Mouse (Mus musculus) intestine, embryonic 14.5 days (tissue): ENCODE measurements around the gene Spats2. TPM values are rescaled to one million over a fixed set of nuclear protein-coding genes. Genes with fewer than 3 reads are reported as not detected.

ENCODE experiments used
- ATAC-seq: fragments of 200-750 bp; cut with Nextera tagmentation; replicated peaks from 2 replicates; pipeline ENCODE4 v1.8.0; 2017; ENCODE audit warnings: low read depth, moderate number of reproducible peaks, moderate TSS enrichment, moderate library complexity; ENCODE audit not compliant: low FRiP score, low TSS enrichment
- DNase-seq: peaks from one replicate; pipeline ENCODE4 v3.0.0-alpha.2; 2018; ENCODE audit warnings: low spot score
- H3K27ac ChIP-seq: fragments of 300-500 bp; sonication (generic); 2 replicates; pipeline ENCODE4 v1.5.1; 2014; ENCODE audit warnings: low read depth, mild to moderate bottlenecking, control low read depth
- H3K27me3 ChIP-seq: fragments of 300-500 bp; sonication (generic); replicated peaks from 2 replicates; pipeline ENCODE4 v1.6.1; 2014; ENCODE audit warnings: low read length, control low read depth; ENCODE audit not compliant: control insufficient read depth, insufficient read depth
- H3K36me3 ChIP-seq: fragments of 300-500 bp; sonication (generic); 2 replicates; pipeline ENCODE4 v1.6.1; 2014; ENCODE audit warnings: low read length, control low read depth; ENCODE audit not compliant: control insufficient read depth, insufficient read depth
- H3K4me1 ChIP-seq: fragments of 300-500 bp; sonication (generic); replicated peaks from 2 replicates; pipeline ENCODE4 v1.6.1; 2014; ENCODE audit warnings: low read length, control low read depth, mixed read lengths; ENCODE audit not compliant: control insufficient read depth, insufficient read depth
- H3K4me2 ChIP-seq: fragments of 300-500 bp; sonication (generic); 2 replicates; pipeline ENCODE4 v1.6.1; 2014; ENCODE audit warnings: low read length
- H3K4me3 ChIP-seq: fragments of 300-500 bp; sonication (generic); 2 replicates; pipeline ENCODE4 v1.5.1; 2014; ENCODE audit warnings: low read depth, low read length, control low read depth, mixed read lengths
- H3K9ac ChIP-seq: fragments of 300-500 bp; sonication (generic); 2 replicates; pipeline ENCODE4 v1.6.1; 2014; ENCODE audit warnings: mild to moderate bottlenecking, low read length
- H3K9me3 ChIP-seq: fragments of 300-500 bp; sonication (generic); 2 replicates; pipeline ENCODE4 v1.6.1; 2016; ENCODE audit warnings: low read length, control low read depth; ENCODE audit not compliant: control insufficient read depth
- WGBS: fragments of 180-500 bp; shearing (Covaris S2); extraction: QIAGEN DNeasy Blood & Tissue Kit; methylation state at CpG from one replicate; pipeline ENCODE4 v1.1.7; 2014; 5-methylcytosine and 5-hydroxymethylcytosine counted together
- polyA plus RNA-seq: library from polyadenylated mRNA; unstranded; fragments of >200 nt; fragmentation: Nextera tagmentation; extraction: Ambion mirVana; gene quantifications from 2 replicates; pipeline ENCODE4 v1.2.1, GENCODE M21; 2014

Gene Spats2
- polyA plus RNA-seq, 1 experiment from 2014 or later = 38.4 TPM

DNA sequence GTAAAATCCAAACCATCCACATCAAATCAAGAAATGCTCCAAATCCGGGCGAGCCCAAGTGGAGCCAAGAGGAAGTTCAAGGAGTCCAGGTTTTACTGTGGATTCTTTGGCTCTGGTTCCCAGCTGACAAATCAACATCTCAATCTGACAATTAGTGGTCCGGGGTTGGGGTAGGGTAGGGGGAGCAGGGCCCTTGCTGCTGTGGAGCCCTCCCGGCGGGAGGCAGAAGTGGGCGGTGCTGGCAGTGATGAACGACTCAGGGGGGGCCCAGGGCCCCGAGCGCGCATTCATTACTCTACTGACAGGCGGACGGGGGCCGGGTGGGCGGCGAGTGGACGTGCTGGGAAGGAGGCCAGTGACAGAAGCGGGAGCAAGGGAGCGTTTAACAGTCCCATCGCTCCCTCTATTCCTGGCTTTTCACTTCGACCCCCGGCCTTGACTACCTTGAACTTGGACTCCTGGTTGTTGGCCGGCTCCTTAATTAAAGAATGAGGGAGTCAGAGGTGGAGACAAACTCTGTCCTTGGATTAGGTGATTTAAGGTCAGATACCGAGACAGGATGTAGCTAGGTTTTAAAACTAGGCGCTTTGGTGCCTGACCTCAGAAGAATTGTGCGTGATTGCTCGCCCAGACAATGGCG, 31.0 kb upstream of the Spats2 start:
- no peaks in the 10 kb centered on the region for H3K36me3 ChIP-seq
- no peak overlapping the region; the same call in 1 of the 2 replicates for H3K4me3 ChIP-seq
- no peak for DNase-seq
- H3K27ac ChIP-seq = no peak overlapping the region
- no peak for ATAC-seq
- WGBS = 1% methylated on average over 27 of the region's 27 CpGs
- H3K9ac ChIP-seq = no peak overlapping the region
- H3K4me1 ChIP-seq = peaks cover 22% of the 10 kb centered on the region
- no peaks in the 10 kb centered on the region for H3K9me3 ChIP-seq
- H3K4me2 ChIP-seq = 0 out of 2 replicates have a peak overlapping the region, but pooled peaks have one; percentile 8
- H3K27me3 ChIP-seq = peaks cover 97% of the 10 kb centered on the region

DNA sequence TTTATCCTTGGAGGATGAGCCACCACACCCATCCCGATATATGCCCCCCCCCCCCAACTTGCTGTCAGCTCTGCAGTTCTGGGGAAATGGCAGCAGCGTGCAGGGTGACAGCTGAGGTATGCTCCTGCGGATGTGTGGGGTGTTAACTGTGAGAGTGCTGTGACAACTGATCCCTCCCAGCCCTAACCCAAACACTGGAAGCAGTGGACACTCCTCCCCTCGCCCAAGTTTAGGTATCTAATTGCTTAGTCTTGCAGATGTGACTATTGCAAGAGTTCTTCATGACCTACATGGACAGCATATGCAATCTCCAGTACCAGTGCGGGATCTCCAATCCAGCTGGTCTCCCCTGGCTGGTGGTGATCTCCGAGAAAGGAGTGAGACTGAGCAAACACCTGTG, 30.4 kb upstream of the Spats2 start:
- Histone ChIP-seq H3K27ac (no peak overlapping the region), H3K9me3 (no peaks in the 10 kb centered on the region), H3K27me3 (peaks cover 94% of the 10 kb centered on the region), H3K36me3 (no peaks in the 10 kb centered on the region), H3K4me1 (peaks cover 22% of the 10 kb centered on the region), H3K4me2 (no peak overlapping the region), H3K4me3 (no peak overlapping the region), H3K9ac (no peak overlapping the region)
- ATAC-seq = no peak
- 7% methylated on average over 6 of the region's 6 CpGs for WGBS
- DNase-seq = no peak

DNA sequence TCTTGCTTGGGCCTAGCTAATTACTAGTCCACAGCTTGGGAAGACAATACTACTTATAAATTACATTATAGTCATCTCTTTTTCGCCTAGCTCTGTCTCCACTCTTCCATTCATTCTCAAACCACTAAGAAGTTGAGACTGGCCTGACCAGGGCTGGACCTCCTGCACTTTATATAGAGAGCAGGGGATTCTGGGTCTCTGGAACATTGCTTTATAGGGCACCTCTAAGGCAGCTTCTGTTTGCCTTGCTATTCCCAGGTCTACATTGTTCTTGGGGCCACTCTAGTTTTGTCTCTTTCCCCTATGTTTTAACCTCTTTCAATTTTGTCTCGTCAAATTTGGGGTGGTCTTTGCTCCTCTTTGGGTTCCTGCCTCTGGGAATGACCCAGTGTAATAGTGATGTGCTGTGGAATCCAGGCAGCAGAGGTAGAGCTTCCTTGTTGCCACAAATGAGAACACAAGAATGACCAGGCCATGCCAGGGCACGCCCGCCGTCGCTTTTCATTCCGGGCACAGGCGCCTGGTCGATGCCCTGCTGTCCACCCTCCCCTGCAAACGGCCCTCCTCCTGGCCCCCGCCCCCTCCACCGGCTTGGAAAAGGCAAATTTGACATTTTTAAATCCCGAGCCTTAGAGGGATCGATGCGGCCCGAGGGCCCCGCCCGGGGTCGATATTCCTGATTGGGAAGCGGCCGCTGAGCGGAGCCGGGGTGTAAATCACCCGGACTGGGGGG, 29.5 kb upstream of the Spats2 start:
- DNase-seq (no peak), ATAC-seq (no peak)
- 3% methylated on average over 24 of the region's 24 CpGs for WGBS
- Histone ChIP-seq H3K36me3 (no peaks in the 10 kb centered on the region), H3K4me2 (peak overlapping the region; percentile 60), H3K27me3 (peaks cover 86% of the 10 kb centered on the region), H3K4me3 (peak overlapping the region; percentile 35), H3K9ac (no peak overlapping the region), H3K9me3 (no peaks in the 10 kb centered on the region), H3K4me1 (peaks cover 22% of the 10 kb centered on the region), H3K27ac (no peak overlapping the region)

DNA sequence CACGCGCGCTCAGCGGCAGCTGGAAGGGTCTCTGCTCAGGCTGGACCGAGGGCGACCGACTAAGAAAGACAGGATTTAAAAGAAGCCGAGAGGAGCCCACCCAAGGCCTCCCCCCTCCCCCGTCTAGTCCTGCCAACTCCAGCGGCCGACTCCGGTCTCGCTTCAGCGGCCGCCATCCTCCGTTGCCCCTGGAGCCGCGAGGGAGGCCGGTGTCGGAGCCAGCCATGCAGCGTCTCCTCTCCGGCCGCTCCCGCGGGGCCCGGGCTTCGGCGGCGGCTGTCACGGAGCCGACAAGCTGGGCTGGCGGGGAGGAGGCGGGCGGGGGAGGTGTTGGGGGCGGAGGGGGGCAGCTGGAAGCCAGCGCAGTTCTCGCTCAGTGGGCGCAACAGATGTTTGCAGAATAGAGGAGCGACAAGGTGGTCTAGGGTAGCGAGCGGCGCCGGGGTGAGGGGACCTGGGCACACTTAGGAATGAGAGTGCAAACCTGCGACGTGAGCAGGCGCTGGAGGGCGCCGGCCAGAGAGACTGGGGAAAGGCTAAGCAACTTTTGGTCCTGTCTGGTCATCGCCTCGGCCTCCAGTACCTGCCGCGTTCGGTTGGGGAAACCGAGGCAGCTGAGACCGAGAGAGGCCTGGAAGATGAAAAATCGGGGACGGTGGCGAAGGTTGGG, 28.8 kb upstream of the Spats2 start:
- H3K27ac ChIP-seq = no peak overlapping the region
- peak overlapping the region; percentile 35 for H3K4me3 ChIP-seq
- no peak for ATAC-seq
- no peak overlapping the region for H3K9ac ChIP-seq
- H3K27me3 ChIP-seq = peaks cover 78% of the 10 kb centered on the region
- H3K36me3 ChIP-seq = no peaks in the 10 kb centered on the region
- H3K4me1 ChIP-seq = peaks cover 22% of the 10 kb centered on the region
- under 1% methylated on average over 45 of the region's 58 CpGs for WGBS
- peak overlapping the region; percentile 60 for H3K4me2 ChIP-seq
- H3K9me3 ChIP-seq = no peaks in the 10 kb centered on the region
- peak; percentile 81 for DNase-seq

DNA sequence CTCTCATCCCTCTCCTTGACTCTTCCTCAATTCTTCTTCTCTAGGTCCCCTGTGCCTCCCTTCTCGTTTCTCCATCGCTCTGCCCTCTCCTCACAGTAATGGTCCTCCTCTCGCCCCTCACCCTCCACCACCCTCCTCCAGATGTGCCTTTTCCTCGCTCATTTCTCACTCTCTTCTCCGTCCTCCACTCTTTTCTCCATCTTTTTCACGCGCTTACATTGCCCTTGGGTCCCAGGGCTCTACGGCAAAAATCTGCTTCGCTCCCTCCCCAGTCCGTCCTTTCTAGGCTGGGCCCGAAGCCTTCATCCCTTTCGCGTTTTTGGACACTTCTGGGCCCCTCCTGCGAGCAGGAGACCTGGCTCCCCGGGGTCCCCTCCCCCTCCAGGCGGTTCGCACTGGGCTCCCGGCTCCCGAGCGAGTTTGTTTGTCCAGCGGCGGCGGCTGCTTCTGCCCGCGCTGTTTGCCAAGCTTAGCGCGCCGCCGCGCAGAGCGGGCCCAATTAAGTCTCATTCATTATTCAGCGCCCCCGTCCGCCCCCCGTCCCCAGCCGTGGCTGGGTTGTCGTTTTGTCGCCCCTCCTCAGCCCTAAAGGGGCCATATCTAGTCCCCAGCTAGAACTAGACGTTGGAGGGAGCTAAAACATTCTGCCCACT, 27.8 kb upstream of the Spats2 start:
- no peak for ATAC-seq
- Histone ChIP-seq H3K36me3 (no peaks in the 10 kb centered on the region), H3K4me2 (peak overlapping the region; percentile 60), H3K9me3 (no peaks in the 10 kb centered on the region), H3K4me3 (peak overlapping the region; percentile 25), H3K4me1 (peaks cover 22% of the 10 kb centered on the region), H3K9ac (no peak overlapping the region), H3K27me3 (peaks cover 68% of the 10 kb centered on the region), H3K27ac (no peak overlapping the region)
- WGBS = under 1% methylated on average over 39 of the region's 39 CpGs
- peak; percentile 71 for DNase-seq

DNA sequence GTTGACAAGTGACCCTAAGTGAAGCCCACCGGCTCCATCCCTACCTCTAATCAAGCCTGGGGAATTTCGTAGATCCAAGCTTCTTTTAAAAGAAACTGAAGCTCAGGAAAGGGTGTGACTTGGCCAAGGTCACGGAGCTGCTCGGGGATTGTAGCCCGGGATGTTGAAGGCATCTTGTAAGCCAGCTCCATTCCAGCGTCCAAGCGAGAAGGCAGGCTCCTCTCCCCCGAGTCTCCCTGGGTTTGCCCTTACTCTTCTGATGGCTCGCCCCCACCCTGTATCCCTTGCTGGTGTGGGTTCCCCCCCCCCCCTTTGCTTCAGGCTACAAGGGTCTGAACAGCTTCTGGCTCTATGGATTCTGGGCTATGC, 27.2 kb upstream of the Spats2 start:
- Histone ChIP-seq H3K36me3 (no peaks in the 10 kb centered on the region), H3K27me3 (peaks cover 63% of the 10 kb centered on the region), H3K4me2 (peak overlapping the region; percentile 60), H3K9ac (no peak overlapping the region), H3K9me3 (no peaks in the 10 kb centered on the region), H3K4me3 (peak overlapping the region; percentile 25), H3K27ac (no peak overlapping the region), H3K4me1 (peaks cover 22% of the 10 kb centered on the region)
- peak; percentile 17; the same call in 1 of the 2 replicates for ATAC-seq
- DNase-seq = peak; percentile 78
- WGBS = under 1% methylated on average over 9 of the region's 9 CpGs

DNA sequence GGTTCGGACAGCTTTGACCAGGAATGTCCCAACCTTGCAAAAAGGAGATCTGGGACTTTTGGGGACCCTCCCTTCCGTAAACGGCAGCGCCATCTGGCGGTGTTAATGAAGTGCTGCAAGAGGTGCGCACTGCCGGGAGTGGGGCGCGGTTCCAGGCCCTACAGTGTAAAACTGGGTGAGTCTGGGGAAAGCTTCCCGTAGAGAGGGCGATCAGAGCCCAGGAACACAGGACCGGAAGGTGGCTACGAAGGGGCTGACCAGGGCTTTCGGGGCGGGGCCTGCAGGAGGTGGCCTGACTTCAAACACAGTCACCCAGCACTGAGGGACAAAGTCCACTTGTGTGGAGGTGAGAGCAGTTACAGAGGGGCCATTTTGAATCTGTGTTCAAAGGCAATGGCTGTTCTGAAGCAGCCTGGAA, 26.6 kb upstream of the Spats2 start:
- peak overlapping the region; percentile 60 for H3K4me2 ChIP-seq
- peaks cover 22% of the 10 kb centered on the region for H3K4me1 ChIP-seq
- H3K36me3 ChIP-seq = no peaks in the 10 kb centered on the region
- 3% methylated on average over 15 of the region's 15 CpGs for WGBS
- peak; percentile 88 for DNase-seq
- H3K27ac ChIP-seq = peak overlapping the region; percentile 71
- H3K9ac ChIP-seq = peak overlapping the region; percentile 23; the same call in 1 of the 2 replicates
- H3K27me3 ChIP-seq = peaks cover 58% of the 10 kb centered on the region
- H3K4me3 ChIP-seq = peak overlapping the region; percentile 15; the same call in 1 of the 2 replicates
- no peaks in the 10 kb centered on the region for H3K9me3 ChIP-seq
- peak; percentile 88 for ATAC-seq

DNA sequence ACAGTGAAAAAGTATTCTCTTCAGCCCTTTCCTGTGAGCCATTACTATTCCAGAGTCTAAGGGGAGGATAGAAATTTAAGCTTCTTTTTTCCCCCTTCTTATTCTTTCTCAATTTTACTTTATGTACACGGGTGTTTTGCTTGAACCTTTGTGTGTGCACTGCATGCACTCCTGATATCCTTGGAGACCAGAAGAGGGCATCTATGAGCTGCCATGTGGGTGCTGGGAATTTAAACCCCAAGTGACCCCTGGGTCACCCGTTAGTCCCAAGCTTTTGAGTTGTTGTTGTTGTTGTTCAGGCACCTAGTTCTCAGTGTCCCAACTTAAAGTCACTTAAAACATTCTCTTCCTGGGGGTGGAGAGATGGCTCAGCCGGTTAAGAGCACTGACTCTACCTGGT, 25.7 kb upstream of the Spats2 start:
- 53% methylated on average over 3 of the region's 3 CpGs for WGBS
- H3K9ac ChIP-seq = peak overlapping the region; percentile 23; the same call in 1 of the 2 replicates
- peak overlapping the region; percentile 10; the same call in 1 of the 2 replicates for H3K4me3 ChIP-seq
- no peak overlapping the region for H3K27ac ChIP-seq
- no peak for DNase-seq
- ATAC-seq = no peak
- peaks cover 17% of the 10 kb centered on the region for H3K4me1 ChIP-seq
- H3K36me3 ChIP-seq = no peaks in the 10 kb centered on the region
- peaks cover 51% of the 10 kb centered on the region for H3K27me3 ChIP-seq
- H3K9me3 ChIP-seq = no peaks in the 10 kb centered on the region
- peak overlapping the region; percentile 29; the same call in 1 of the 2 replicates for H3K4me2 ChIP-seq
